Mouse (Mus musculus) stomach, embryonic 16.5 days (tissue): Measurements from ENCODE around the gene Chst10. TPM values are rescaled to one million over a fixed set of nuclear protein-coding genes. Genes with fewer than 3 reads are reported as not detected.

Source experiments
- ATAC-seq: fragments of 200-750 bp; cut with Nextera tagmentation; 2 replicates; pipeline ENCODE4 v1.8.0; 2017; ENCODE audit warnings: moderate number of reproducible peaks, moderate TSS enrichment; ENCODE audit not compliant: insufficient read depth, low FRiP score
- H3K27ac ChIP-seq: fragments of 300-500 bp; sonication (generic); 2 replicates; pipeline ENCODE4 v1.5.1; 2014; ENCODE audit warnings: low read length
- H3K27me3 ChIP-seq: fragments of 300-500 bp; sonication (generic); 2 replicates; pipeline ENCODE4 v1.6.1; 2014; ENCODE audit warnings: low read length, control low read depth, mixed read lengths; ENCODE audit not compliant: control insufficient read depth, insufficient read depth
- H3K36me3 ChIP-seq: fragments of 300-500 bp; sonication (generic); 2 replicates; pipeline ENCODE4 v1.6.1; 2014; ENCODE audit warnings: low read length; ENCODE audit not compliant: control insufficient read depth, insufficient read depth
- H3K4me1 ChIP-seq: fragments of 300-500 bp; sonication (generic); 2 replicates; pipeline ENCODE4 v1.6.1; 2014; ENCODE audit warnings: low read length, control low read depth, mixed read lengths; ENCODE audit not compliant: control insufficient read depth, insufficient read depth
- H3K4me2 ChIP-seq: fragments of 300-500 bp; sonication (generic); 2 replicates; pipeline ENCODE4 v1.6.1; 2014; ENCODE audit warnings: low read depth, low read length, mixed read lengths
- H3K4me3 ChIP-seq: fragments of 300-500 bp; sonication (generic); replicated peaks from 2 replicates; pipeline ENCODE4 v1.5.1; 2014; ENCODE audit warnings: mild to moderate bottlenecking, low read length
- H3K9ac ChIP-seq: fragments of 300-500 bp; sonication (generic); 2 replicates; pipeline ENCODE4 v1.6.1; 2014; ENCODE audit warnings: low read length
- H3K9me3 ChIP-seq: fragments of 300-500 bp; sonication (generic); replicated peaks from 2 replicates; pipeline ENCODE4 v1.6.1; 2016; ENCODE audit warnings: low read length, control low read depth; ENCODE audit not compliant: control insufficient read depth
- WGBS: fragments of 180-500 bp; shearing (Covaris S2); extraction: QIAGEN DNeasy Blood & Tissue Kit; methylation state at CpG from one replicate; pipeline ENCODE4 v1.1.7; 2014; 5-methylcytosine and 5-hydroxymethylcytosine counted together
- polyA plus RNA-seq: library from polyadenylated mRNA; unstranded; fragments of >200 nt; fragmentation: Nextera tagmentation; extraction: Ambion mirVana; gene quantifications from 2 replicates; pipeline ENCODE4 v1.2.1, GENCODE M21; 2015

The Chst10 gene
- polyA plus RNA-seq, 1 experiment from 2014 or later, result 2.7 TPM

- peaks cover 21% of the 10 kb centered on the region for H3K27me3 ChIP-seq
- no peaks in the 10 kb centered on the region for H3K36me3 ChIP-seq
- H3K4me1 ChIP-seq, result peaks cover 7% of the 10 kb centered on the region; the same call in 1 of the 2 replicates
- ATAC-seq, result peak; percentile 56; the same call in 1 of the 2 replicates
- peak within 1 kb of the TSS; percentile 66 for H3K4me3 ChIP-seq
- peak within 1 kb of the TSS; percentile 97 for H3K4me2 ChIP-seq
- peak within 1 kb of the TSS; percentile 80 for H3K9ac ChIP-seq
- H3K27ac ChIP-seq, result no peak within 1 kb of the TSS
- no peaks in the 10 kb centered on the region for H3K9me3 ChIP-seq
- WGBS, result under 1% methylated on average over 47 of the region's 47 CpGs
Observed at GRCm38 (mm10) chr1:38836477-38836872, 61.5 kb downstream of the Chst10 start, which contains the start of gene Lonrf2. Gene Lonrf2 (minus strand): TSS chr1:38836711.

GRCm38 (mm10) chr1:38835568-38836476 is 62.1 kb downstream of the Chst10 start:
- Histone ChIP-seq H3K4me1 (peaks cover 7% of the 10 kb centered on the region; the same call in 1 of the 2 replicates), H3K9me3 (no peaks in the 10 kb centered on the region), H3K27ac (no peak overlapping the region), H3K4me2 (peak overlapping the region; percentile 97), H3K9ac (peak overlapping the region; percentile 80), H3K4me3 (peak overlapping the region; percentile 66), H3K36me3 (no peaks in the 10 kb centered on the region), H3K27me3 (peaks cover 21% of the 10 kb centered on the region)
- 2% methylated on average over 103 of the region's 103 CpGs for WGBS
- peak; percentile 77 for ATAC-seq

DNA sequence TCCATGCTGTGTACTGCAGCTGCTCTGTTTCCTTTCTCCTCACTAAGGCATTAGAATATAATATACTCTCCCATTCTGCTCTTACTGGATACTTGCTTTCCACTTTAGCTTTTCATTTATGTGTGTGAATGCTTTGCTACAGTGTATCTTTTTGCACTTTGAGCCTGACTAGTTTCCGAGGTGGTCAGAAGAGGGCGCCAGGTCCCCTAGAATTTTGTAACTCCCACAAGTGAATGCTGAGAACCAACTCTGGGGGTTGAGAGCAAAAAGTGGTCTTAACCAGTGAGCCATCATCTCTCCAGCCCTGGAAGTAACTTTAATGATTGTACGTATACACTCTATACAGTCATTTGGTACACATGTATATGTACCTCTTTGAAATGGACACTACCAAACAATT is 63.1 kb downstream of the Chst10 start:
- 45% methylated on average over 3 of the region's 3 CpGs for WGBS
- Histone ChIP-seq H3K4me2 (no peak overlapping the region), H3K27me3 (peaks cover 21% of the 10 kb centered on the region), H3K4me3 (no peak overlapping the region), H3K9me3 (no peaks in the 10 kb centered on the region), H3K27ac (no peak overlapping the region), H3K36me3 (no peaks in the 10 kb centered on the region), H3K4me1 (peaks cover 7% of the 10 kb centered on the region; the same call in 1 of the 2 replicates), H3K9ac (no peak overlapping the region)
- ATAC-seq, result no peak

- no peak overlapping the region for H3K4me3 ChIP-seq
Observed at GRCm38 (mm10) chr1:38824926-38825325, 73.0 kb downstream of the Chst10 start.

DNA sequence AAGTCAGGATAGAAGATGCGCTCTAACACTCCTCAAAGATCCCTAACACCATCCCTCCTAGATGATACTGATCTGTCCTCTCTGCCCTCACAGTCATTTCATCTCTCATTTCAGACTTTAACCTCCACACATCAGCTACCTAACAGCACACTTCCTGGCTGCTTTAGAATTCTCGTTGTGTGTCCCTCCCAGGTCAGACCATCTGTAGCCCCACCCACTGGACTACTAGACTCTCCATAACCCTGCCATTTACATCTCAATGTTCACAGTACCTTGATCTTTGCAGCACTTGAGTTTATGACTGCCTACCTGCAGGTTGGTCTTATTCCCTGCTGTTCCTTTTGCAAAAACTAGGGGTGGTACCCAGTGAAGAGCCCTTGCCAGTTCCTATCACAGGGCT is 74.1 kb downstream of the Chst10 start:
- no peaks in the 10 kb centered on the region for H3K27me3 ChIP-seq
- WGBS, result 65% methylated on average over 2 of the region's 2 CpGs
- ATAC-seq, result no peak
- no peaks in the 10 kb centered on the region for H3K4me1 ChIP-seq
- no peak overlapping the region for H3K27ac ChIP-seq
- no peaks in the 10 kb centered on the region for H3K9me3 ChIP-seq
- H3K4me3 ChIP-seq, result no peak overlapping the region
- H3K36me3 ChIP-seq, result no peaks in the 10 kb centered on the region
- H3K9ac ChIP-seq, result no peak overlapping the region
- H3K4me2 ChIP-seq, result no peak overlapping the region

More at GRCm38 (mm10) chr1:38824926-38825325, 73.0 kb downstream of the Chst10 start:
- Histone ChIP-seq H3K9me3 (no peaks in the 10 kb centered on the region), H3K36me3 (no peaks in the 10 kb centered on the region), H3K4me2 (no peak overlapping the region), H3K4me1 (no peaks in the 10 kb centered on the region), H3K27ac (no peak overlapping the region), H3K9ac (no peak overlapping the region), H3K27me3 (no peaks in the 10 kb centered on the region)
- no peak for ATAC-seq
- WGBS, result 68% methylated on average over 2 of the region's 2 CpGs

DNA sequence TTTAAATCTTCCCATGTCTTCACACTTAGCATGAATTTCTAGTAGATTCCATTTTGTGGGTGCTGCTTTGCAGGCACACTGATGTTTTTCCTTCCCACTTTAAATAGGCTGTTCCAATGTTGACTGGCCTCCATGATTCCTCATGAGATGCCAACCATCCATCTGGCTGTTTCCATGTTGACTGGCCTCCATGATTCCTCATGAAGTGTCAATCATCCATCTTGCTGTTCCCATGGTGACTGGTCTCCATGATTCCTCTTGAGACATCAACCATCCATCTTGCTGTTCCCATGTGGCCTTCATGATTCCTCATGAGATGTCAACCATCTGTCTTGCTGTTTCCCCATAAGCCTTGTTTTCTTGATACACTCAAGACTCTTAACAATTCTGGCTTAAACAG is 78.3 kb downstream of the Chst10 start:
- Histone ChIP-seq H3K36me3 (no peaks in the 10 kb centered on the region), H3K9ac (no peak overlapping the region), H3K27me3 (no peaks in the 10 kb centered on the region), H3K27ac (no peak overlapping the region), H3K4me3 (no peak overlapping the region), H3K4me2 (no peak overlapping the region), H3K9me3 (no peaks in the 10 kb centered on the region), H3K4me1 (no peaks in the 10 kb centered on the region)
- ATAC-seq, result no peak

GRCm38 (mm10) chr1:38817671-38818070 is 80.3 kb downstream of the Chst10 start:
- H3K27ac ChIP-seq, result no peak overlapping the region
- no peaks in the 10 kb centered on the region for H3K27me3 ChIP-seq
- WGBS, result 74% methylated on average over 3 of the region's 3 CpGs
- no peak overlapping the region for H3K4me2 ChIP-seq
- no peak overlapping the region for H3K4me3 ChIP-seq
- no peak overlapping the region for H3K9ac ChIP-seq
- H3K9me3 ChIP-seq, result no peaks in the 10 kb centered on the region
- no peaks in the 10 kb centered on the region for H3K36me3 ChIP-seq
- no peak for ATAC-seq
- H3K4me1 ChIP-seq, result no peaks in the 10 kb centered on the region

- Histone ChIP-seq H3K27ac (no peak overlapping the region), H3K4me1 (no peaks in the 10 kb centered on the region), H3K9me3 (no peaks in the 10 kb centered on the region), H3K27me3 (no peaks in the 10 kb centered on the region), H3K36me3 (no peaks in the 10 kb centered on the region), H3K9ac (no peak overlapping the region), H3K4me3 (no peak overlapping the region), H3K4me2 (no peak overlapping the region)
- WGBS, result 63% methylated on average over 9 of the region's 9 CpGs
- no peak for ATAC-seq
Observed at GRCm38 (mm10) chr1:38817268-38817667, 80.7 kb downstream of the Chst10 start.

DNA sequence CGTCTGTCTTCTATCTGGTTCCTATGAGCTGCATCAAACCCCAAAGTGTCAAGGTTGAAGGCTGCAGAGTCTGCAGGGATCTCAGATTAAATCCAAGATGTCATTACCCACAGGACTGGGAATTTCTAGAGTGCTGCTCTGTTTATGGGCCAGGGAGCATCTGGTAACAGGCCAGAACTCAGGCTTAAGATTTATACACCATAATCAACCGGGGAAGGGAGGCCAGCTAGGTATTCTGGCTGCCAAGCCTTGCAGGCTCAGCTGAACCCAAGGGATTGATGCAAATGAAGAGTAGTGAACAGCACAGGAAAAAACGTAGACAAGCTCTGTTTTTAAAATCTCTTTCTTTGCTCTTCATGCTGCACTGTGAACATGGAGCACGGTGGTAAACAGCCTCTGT is 81.7 kb downstream of the Chst10 start:
- whole genome bisulfite sequencing, result 50% methylated on average over 4 of the region's 4 CpGs

More for the DNA sequence above, 81.7 kb downstream of the Chst10 start:
- no peak for ATAC-seq
- no peaks in the 10 kb centered on the region for H3K4me1 ChIP-seq
- no peaks in the 10 kb centered on the region for H3K36me3 ChIP-seq
- H3K9me3 ChIP-seq, result no peaks in the 10 kb centered on the region
- H3K4me3 ChIP-seq, result no peak overlapping the region
- H3K27ac ChIP-seq, result no peak overlapping the region
- no peak overlapping the region for H3K4me2 ChIP-seq
- no peaks in the 10 kb centered on the region for H3K27me3 ChIP-seq
- no peak overlapping the region for H3K9ac ChIP-seq
